Mouse (Mus musculus) C2C12 (cell line): ENCODE data around the gene Sez6l2. TPM values are rescaled to one million over a fixed set of nuclear protein-coding genes. Genes with fewer than 3 reads are reported as not detected.
A peak's percentile ranks its signal among the peaks of the same experiment; 100 is the strongest.

ENCODE experiments used
- H3K27me3 ChIP-seq: one replicate; pipeline ENCODE4 v1.6.1; 2011; ENCODE audit not compliant: control insufficient read depth, insufficient read depth, insufficient read length
- H3K36me3 ChIP-seq: one replicate; pipeline ENCODE4 v1.6.1; 2011; ENCODE audit not compliant: control insufficient read depth, insufficient read depth
- H3K4me3 ChIP-seq: one replicate; pipeline ENCODE4 v1.5.1; 2011; ENCODE audit warnings: mild to moderate bottlenecking, control low read depth; ENCODE audit not compliant: poor library complexity, insufficient read depth, severe bottlenecking
- H3K79me2 ChIP-seq: one replicate; pipeline ENCODE4 v1.6.1; 2011; ENCODE audit not compliant: control insufficient read depth, insufficient read depth
- H3K79me3 ChIP-seq: one replicate; pipeline ENCODE4 v1.6.1; 2011; ENCODE audit warnings: low read depth, control low read depth
- H3ac ChIP-seq: one replicate; pipeline ENCODE3; 2011; ENCODE audit warnings: low read depth; ENCODE audit not compliant: control insufficient read depth, insufficient read length
- CEBPB ChIP-seq: IDR thresholded peaks from one replicate; pipeline ENCODE4 v1.6.1; 2011; ENCODE audit warnings: low read depth, mild to moderate bottlenecking, control low read depth, moderate library complexity
- CTCF ChIP-seq: IDR thresholded peaks from one replicate; pipeline ENCODE4 v1.5.1; 2011; ENCODE audit not compliant: control insufficient read depth, insufficient read depth, insufficient read length
- FOSL1 ChIP-seq: IDR thresholded peaks from one replicate; pipeline ENCODE4 v1.8.0; 2011; ENCODE audit warnings: mild to moderate bottlenecking, low read length; ENCODE audit not compliant: poor library complexity, insufficient read depth, severe bottlenecking
- MAX ChIP-seq: IDR thresholded peaks from one replicate; pipeline ENCODE4 v1.6.1; 2011; ENCODE audit warnings: mild to moderate bottlenecking, control low read depth
- MYOD1 ChIP-seq: IDR thresholded peaks from one replicate; pipeline ENCODE4 v1.6.1; 2011; ENCODE audit warnings: low read depth; ENCODE audit not compliant: control insufficient read depth, insufficient read length
- MYOG ChIP-seq: IDR thresholded peaks from one replicate; pipeline ENCODE4 v1.6.1; 2011; ENCODE audit not compliant: control insufficient read depth, insufficient read length; ENCODE audit errors: extremely low read depth
- USF1 ChIP-seq: IDR thresholded peaks from one replicate; pipeline ENCODE4 v1.6.1; 2011; ENCODE audit warnings: low read depth, mild to moderate bottlenecking, control low read depth, moderate library complexity
- polyA plus RNA-seq: library from polyadenylated mRNA; unstranded; fragments of >200 nt; fragmentation: generic; extraction: Trizol; gene quantifications from one replicate; pipeline ENCODE4 v1.2.1, GENCODE M21; 2012; ENCODE audit warnings: missing spikeins

The Sez6l2 gene
- polyA plus RNA-seq, 1 experiment = 0.11 TPM

DNA sequence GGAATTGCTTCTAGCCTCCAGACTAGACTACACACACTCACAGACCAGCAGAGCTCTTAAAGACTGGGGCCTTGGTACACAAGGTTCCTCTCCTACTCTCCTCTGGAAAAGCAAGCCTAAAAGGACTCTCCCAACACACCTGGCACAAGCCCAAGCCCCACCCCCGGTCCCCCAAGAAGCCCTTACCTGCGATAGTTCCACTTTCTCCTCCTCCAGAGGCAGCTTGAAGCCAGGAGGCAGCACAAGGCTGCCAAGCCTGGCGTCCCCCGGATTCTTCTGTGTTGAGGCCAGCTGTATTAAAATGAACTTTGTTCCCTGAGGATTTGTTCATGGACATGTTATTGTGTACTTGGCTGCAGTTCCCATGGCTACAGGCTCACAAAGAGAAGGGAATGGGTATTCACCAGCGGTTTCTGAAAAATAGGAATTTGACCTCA lies 27.7 kb upstream of the Sez6l2 start, which contains the start of gene Tmem219:
Tmem219 (minus strand) TSS at position 294 of the 437 bp plus-strand sequence.
- H3K36me3 ChIP-seq = no peaks in the 10 kb centered on the region
- no peak within 1 kb of the TSS for H3K4me3 ChIP-seq
- H3K79me2 ChIP-seq = no peaks in the 10 kb centered on the region
- H3ac ChIP-seq = no peak within 1 kb of the TSS
- no peak for TF ChIP-seq FOSL1
- no peak for TF ChIP-seq MYOG
- no peak for TF ChIP-seq MYOD1
- no peak for TF ChIP-seq USF1
- TF ChIP-seq CEBPB = no peak
- TF ChIP-seq CTCF = no peak
- no peak for TF ChIP-seq MAX
- peaks cover 6% of the 10 kb centered on the region for H3K27me3 ChIP-seq
- H3K79me3 ChIP-seq = no peaks in the 10 kb centered on the region

DNA sequence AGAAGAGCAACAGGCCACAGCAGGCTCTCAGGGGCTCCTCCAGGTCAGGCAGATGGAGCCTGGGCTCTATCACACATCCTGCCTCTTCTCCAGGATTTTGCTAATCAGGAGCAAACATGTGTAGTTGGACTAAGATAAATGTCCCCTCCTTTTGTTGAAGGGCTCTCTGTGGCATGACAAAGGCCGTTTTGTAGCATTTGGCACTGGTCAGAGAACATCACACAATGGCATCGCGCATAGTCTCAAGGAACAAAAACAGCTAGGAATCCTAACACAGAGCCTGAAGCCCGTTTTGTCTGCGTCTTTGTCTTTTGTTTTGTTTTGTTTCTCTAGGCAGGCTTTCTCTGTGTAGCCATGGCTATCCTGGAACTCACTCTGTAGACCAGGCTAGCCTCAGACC lies 26.4 kb upstream of the Sez6l2 start:
- H3K4me3 ChIP-seq = no peak overlapping the region
- H3K79me2 ChIP-seq = peaks cover 2% of the 10 kb centered on the region
- no peaks in the 10 kb centered on the region for H3K36me3 ChIP-seq
- H3K79me3 ChIP-seq = no peaks in the 10 kb centered on the region
- H3K27me3 ChIP-seq = peaks cover 3% of the 10 kb centered on the region
- H3ac ChIP-seq = no peak overlapping the region
- no peak for TF ChIP-seq FOSL1

DNA sequence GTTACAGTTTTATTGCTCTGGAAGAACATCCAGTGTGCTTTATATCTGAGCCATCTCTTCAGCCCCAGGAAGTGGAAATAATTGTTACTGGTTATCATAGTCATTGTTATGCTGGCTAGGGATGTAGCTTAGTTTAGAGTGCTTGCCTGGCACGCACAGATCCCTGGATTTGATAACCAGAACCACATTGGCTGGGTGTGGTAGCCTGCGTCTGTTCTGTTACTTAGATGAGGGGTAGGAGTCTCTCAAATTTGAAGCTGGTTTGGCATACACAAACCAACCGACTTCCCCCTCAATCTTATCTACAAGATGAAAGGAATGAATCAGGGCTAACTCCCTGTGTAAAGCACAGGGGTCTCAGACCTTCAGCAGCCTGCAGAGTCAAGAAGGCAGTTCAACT lies 24.1 kb upstream of the Sez6l2 start:
- Histone ChIP-seq H3K36me3 (peaks cover 5% of the 10 kb centered on the region), H3K79me3 (no peaks in the 10 kb centered on the region), H3ac (no peak overlapping the region), H3K4me3 (no peak overlapping the region), H3K79me2 (peaks cover 13% of the 10 kb centered on the region), H3K27me3 (no peaks in the 10 kb centered on the region)
- TF ChIP-seq MYOG = no peak
- no peak for TF ChIP-seq CEBPB
- no peak for TF ChIP-seq MYOD1
- no peak for TF ChIP-seq MAX
- TF ChIP-seq USF1 = no peak
- TF ChIP-seq FOSL1 = no peak
- no peak for TF ChIP-seq CTCF

DNA sequence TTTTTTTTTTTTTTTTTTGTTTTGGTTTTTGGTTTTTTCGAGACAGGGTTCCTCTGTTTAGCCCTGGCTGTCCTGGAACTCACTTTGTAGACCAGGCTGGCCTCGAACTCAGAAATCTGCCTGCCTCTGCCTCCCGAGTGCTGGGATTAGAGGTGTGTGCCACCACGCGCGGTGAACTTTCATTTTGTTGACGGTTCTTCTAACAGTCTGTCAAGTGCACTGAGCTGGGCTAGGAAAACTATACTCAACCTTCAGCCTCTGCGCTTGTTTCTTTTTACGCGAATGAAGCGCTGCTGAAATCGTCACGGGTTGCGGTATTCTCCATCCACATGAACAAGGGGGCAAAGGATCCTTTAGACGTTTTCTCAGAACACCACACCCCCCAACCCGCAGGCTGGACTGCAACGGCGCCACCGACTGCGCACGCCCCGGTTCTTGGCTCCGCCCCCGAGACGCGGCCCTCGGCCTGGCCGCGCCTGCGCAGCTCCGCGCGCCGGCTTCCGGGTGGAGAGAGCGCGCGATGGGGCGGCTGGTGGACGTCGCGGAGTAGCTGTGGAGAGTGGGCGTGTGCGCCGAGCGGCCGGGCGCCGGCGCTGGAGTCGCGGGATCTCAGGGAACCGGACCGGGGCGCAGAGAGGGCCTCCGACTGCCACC lies 21.9 kb upstream of the Sez6l2 start, which contains the start of gene Kctd13:
Kctd13 (plus strand) TSS at position 496 of the 654 bp plus-strand sequence.
- peaks cover 13% of the 10 kb centered on the region for H3K36me3 ChIP-seq
- H3K79me3 ChIP-seq = no peaks in the 10 kb centered on the region
- TF ChIP-seq CEBPB (no peak), MAX (peak; percentile 11)
- no peaks in the 10 kb centered on the region for H3K27me3 ChIP-seq
- H3K79me2 ChIP-seq = peaks cover 13% of the 10 kb centered on the region
- H3ac ChIP-seq = peak within 1 kb of the TSS; percentile 95
- peak within 1 kb of the TSS; percentile 60 for H3K4me3 ChIP-seq

GRCm38 (mm10) chr7:126929046-126929445 lies 21.3 kb upstream of the Sez6l2 start:
- Histone ChIP-seq H3K36me3 (peaks cover 13% of the 10 kb centered on the region), H3K27me3 (no peaks in the 10 kb centered on the region), H3K79me3 (no peaks in the 10 kb centered on the region), H3ac (peak overlapping the region; percentile 95), H3K79me2 (peaks cover 13% of the 10 kb centered on the region), H3K4me3 (peak overlapping the region; percentile 60)
- TF ChIP-seq CTCF = no peak
- no peak for TF ChIP-seq FOSL1
- no peak for TF ChIP-seq USF1
- no peak for TF ChIP-seq CEBPB
- no peak for TF ChIP-seq MYOG
- TF ChIP-seq MYOD1 = no peak
- TF ChIP-seq MAX = no peak

GRCm38 (mm10) chr7:126932652-126933051 lies 17.7 kb upstream of the Sez6l2 start:
- no peak overlapping the region for H3K4me3 ChIP-seq
- peaks cover 13% of the 10 kb centered on the region for H3K79me2 ChIP-seq
- no peaks in the 10 kb centered on the region for H3K27me3 ChIP-seq
- H3K36me3 ChIP-seq = peaks cover 22% of the 10 kb centered on the region
- H3K79me3 ChIP-seq = no peaks in the 10 kb centered on the region
- no peak overlapping the region for H3ac ChIP-seq
- TF ChIP-seq USF1 (no peak), MAX (no peak), MYOG (no peak), CEBPB (no peak), MYOD1 (no peak), FOSL1 (no peak), CTCF (no peak)
